Mouse (Mus musculus): ENCODE results near the gene Nsun2. TPM values are rescaled to one million over a fixed set of nuclear protein-coding genes. Genes with fewer than 3 reads are reported as not detected.
A peak's percentile ranks its signal among the peaks of the same experiment; 100 is the strongest.

The Nsun2 gene
- 106 and 109 TPM in 2 replicates for polyA plus RNA-seq (2011; ENCODE audit: insufficient read length, low read depth, missing spikeins)

DNA sequence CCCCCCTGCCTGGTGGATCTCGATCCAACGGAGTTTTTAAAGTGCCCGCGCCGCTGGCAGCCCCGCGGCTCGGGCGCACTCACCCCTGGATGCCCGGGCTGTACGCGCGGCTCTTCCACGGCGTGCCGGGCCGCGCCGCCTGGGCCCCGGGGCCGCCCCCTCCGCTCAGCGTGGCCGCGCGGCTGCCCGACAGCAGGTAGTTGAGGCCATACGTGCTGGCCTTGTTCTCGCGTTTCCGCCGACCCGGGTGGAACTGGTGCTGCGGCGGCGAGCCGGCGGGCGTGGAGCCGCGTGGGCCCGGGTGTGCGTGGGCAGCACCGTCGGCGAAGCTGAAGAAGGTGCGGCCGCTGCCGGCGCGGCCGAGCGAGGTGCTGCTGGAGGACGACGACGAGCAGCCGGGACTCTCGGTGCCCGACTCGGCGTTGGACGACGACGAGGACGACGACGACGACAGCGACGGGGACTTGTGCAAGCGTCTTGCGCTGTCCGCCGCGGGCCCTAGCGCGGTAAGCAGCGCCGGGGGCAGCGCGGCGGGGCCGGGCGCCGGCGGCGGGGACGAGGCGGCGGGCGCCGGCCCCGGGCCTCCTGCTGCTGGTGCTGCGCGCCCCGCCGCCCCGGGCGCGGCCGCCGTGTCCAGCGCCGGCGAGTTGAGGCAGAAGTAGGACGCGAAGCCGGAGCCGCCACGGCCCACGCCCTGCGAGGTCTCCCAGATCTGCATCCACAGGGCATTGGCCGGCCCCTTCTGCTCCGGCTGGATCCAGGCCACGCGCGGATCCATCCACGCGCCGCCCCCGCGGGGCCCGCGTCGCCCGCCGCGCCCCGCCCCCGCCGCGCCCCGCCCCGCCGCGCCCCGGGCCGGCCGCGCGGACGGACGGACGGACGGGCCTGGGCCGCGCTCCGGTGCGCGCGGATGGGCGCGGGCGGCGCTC is at the start of gene Nsun2:
Nsun2 (plus strand) TSS at position 342 of the 929 bp plus-strand sequence.
- Histone ChIP-seq H3K27ac (ENCODE audit: insufficient read depth, low read length) (peak within 1 kb of the TSS; percentile 81), H3K4me1 (ENCODE audit: control insufficient read depth, insufficient read depth, low read length) (peaks cover 10% of the 10 kb centered on the region), H3K4me3 (ENCODE audit: insufficient read depth, low read length) (peak within 1 kb of the TSS; percentile 98)
- peak; percentile 72 for TF ChIP-seq POLR2A (IDR thresholded peaks at IDR 0.05; ENCODE audit: low read depth, low read length)
- no peak for TF ChIP-seq CTCF (IDR thresholded peaks at IDR 0.05; ENCODE audit: borderline replicate concordance, insufficient read depth, low read length)

DNA sequence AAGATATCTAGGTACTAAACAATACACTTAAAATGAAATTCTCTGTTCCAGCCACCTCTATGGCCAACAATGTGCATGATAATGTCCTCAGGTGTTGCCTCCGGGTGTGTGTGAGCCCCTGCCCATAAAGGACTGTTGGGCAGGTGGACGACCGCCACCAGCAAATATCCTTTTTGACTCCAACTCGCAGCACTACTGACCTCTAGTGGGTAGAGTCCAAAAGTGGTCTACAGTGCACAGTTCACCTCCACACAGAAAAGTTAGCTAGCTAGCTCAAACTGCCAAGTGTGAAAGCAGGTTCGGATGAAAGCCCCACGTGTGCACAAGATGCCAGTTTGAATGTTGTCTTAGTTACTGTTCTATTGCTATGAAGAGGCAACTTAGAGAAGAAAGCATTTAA is 48.2 kb upstream of the Nsun2 start:
- Histone ChIP-seq H3K4me1 (ENCODE audit: control insufficient read depth, insufficient read depth, low read length) (peaks cover 26% of the 10 kb centered on the region), H3K4me3 (ENCODE audit: insufficient read depth, low read length) (no peak overlapping the region), H3K27ac (ENCODE audit: insufficient read depth, low read length) (no peak overlapping the region)
- TF ChIP-seq CTCF (IDR thresholded peaks at IDR 0.05; ENCODE audit: borderline replicate concordance, insufficient read depth, low read length) (peak; percentile 33; the same call in 1 of the 2 replicates), POLR2A (IDR thresholded peaks at IDR 0.05; ENCODE audit: low read depth, low read length) (no peak)

DNA sequence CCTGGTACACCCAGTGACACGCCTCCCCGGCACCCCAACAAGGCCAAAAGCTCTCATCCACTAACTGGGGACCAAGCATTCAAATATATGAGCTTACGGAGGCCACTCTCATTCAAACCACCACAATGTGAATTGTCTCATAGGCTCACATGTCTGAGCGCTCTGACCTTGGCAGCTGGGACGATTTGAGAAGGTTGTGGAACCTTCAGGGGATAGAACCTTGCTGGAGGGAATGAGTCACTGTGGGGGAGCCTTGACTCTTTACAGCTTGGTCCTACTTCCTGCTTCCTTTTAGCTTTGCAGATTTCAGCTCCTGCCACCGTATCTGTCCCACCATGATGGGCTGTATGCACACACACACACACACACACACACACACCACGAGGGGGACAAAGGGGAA is 47.7 kb upstream of the Nsun2 start:
- Histone ChIP-seq H3K27ac (ENCODE audit: insufficient read depth, low read length) (no peak overlapping the region), H3K4me3 (ENCODE audit: insufficient read depth, low read length) (no peak overlapping the region), H3K4me1 (ENCODE audit: control insufficient read depth, insufficient read depth, low read length) (peaks cover 26% of the 10 kb centered on the region)
- TF ChIP-seq POLR2A (IDR thresholded peaks at IDR 0.05; ENCODE audit: low read depth, low read length) (no peak), CTCF (IDR thresholded peaks at IDR 0.05; ENCODE audit: borderline replicate concordance, insufficient read depth, low read length) (no peak)

DNA sequence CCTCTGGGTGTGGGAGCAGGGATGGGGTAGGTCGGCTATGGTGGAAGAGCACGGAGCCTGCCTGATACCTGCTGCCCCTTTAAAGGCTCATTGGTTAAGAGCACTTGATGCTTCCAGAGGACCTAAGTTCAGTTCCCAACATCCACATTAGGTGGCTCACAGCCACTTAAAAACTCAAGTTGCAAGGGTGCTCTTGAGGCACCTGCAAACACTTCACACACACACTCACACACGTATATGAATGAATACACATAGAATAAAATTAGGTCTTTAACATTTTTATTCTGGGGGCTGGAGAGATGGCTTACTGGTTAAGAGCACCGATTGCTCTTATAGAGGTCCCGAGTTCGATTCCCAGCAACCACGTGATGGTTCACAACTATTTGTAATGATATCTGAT is 46.4 kb upstream of the Nsun2 start:
- no peak for TF ChIP-seq POLR2A (IDR thresholded peaks at IDR 0.05; ENCODE audit: low read depth, low read length)
- TF ChIP-seq CTCF (IDR thresholded peaks at IDR 0.05; ENCODE audit: borderline replicate concordance, insufficient read depth, low read length): no peak
- Histone ChIP-seq H3K4me3 (ENCODE audit: insufficient read depth, low read length) (no peak overlapping the region), H3K27ac (ENCODE audit: insufficient read depth, low read length) (no peak overlapping the region), H3K4me1 (ENCODE audit: control insufficient read depth, insufficient read depth, low read length) (peaks cover 21% of the 10 kb centered on the region)

DNA sequence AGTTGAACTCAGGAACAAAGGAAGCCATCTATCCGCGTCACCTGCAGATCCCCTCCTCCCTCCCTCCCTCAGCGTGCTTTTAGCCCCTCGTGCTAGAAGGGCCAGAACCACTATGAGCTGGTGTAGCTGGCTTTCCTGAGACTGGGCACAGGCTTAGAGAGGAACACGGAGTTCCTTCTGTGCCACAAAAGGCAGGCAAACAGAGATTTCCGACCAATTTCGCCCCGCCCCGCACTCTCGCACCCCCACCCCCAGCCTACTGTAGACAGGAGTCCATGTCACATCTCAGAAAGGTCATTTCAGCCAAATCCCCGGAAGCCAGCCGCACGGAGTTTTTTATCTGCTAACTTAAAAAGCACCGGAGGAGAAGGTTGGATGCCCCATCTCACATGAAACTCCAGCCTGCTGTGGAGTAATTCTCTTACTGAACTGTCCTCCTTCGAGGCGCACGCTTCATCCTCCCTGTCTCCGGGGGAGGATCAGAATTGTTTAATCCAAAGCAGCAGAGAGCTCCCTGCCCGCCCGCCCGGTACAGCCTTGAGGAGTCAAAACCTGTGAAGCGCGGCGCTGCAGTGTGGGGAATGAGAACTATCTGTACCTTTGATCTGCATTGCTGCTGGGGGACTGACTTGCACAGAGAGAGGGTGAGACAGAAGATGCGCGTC is 45.8 kb upstream of the Nsun2 start:
- H3K4me3 ChIP-seq (ENCODE audit: insufficient read depth, low read length): no peak overlapping the region
- H3K27ac ChIP-seq (ENCODE audit: insufficient read depth, low read length): no peak overlapping the region
- TF ChIP-seq CTCF (IDR thresholded peaks at IDR 0.05; ENCODE audit: borderline replicate concordance, insufficient read depth, low read length) (no peak), POLR2A (IDR thresholded peaks at IDR 0.05; ENCODE audit: low read depth, low read length) (no peak)
- H3K4me1 ChIP-seq (ENCODE audit: control insufficient read depth, insufficient read depth, low read length): peaks cover 19% of the 10 kb centered on the region

DNA sequence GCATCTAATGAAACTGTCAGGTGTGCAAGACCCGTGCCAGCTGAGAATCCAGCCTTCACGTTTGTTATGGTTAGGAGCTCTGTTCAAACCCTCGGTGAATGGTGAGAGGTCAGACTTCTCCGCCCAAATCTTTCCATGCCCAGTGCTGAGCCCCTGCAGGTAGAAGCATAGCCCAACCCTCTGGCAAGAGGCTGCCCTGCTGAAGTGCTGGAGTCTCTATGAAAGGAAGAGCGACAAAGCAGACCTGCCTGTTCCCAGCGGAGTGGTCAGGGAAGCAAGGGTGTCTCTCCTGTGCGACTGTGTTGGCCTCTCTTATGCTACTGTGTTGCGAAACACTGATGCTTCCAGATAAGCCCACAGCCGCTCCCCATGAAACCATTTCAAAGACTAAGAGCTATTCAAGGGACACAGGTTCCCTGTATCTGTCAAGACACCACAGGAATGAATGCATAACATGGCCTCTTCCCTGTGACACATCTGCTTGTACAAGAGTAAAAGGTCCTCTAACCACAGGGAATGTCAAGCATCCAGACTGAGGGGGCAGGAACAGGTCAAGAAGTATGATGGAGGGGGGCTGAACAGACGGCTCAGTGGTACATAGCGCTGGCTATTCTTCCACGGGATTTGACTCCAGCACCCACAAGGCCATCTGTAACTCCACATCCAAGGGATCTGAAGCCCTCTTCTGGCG is 44.8 kb upstream of the Nsun2 start:
- no peak for TF ChIP-seq CTCF (IDR thresholded peaks at IDR 0.05; ENCODE audit: borderline replicate concordance, insufficient read depth, low read length)
- TF ChIP-seq POLR2A (IDR thresholded peaks at IDR 0.05; ENCODE audit: low read depth, low read length): no peak
- no peak overlapping the region for H3K27ac ChIP-seq (ENCODE audit: insufficient read depth, low read length)
- no peak overlapping the region for H3K4me3 ChIP-seq (ENCODE audit: insufficient read depth, low read length)
- peaks cover 18% of the 10 kb centered on the region for H3K4me1 ChIP-seq (ENCODE audit: control insufficient read depth, insufficient read depth, low read length)

DNA sequence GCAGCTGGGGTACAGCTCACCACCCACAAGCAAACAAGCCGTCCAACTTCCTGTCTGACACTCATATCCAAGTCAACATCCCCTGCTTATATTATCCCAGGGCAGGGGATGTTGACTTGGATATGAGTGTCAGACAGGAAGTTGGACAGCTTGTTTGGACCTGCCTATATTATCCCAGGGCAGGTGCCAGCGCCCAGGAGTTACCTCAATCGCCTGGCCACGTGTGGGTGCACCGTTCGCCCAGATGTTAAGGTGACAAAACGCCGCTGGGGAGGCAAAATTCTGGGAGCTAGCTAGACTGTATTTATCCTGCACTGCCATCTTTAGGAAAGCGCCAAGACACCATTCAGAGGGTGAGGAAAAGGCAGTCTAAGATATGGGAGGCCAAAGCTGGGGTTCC is 43.8 kb upstream of the Nsun2 start:
- Histone ChIP-seq H3K4me1 (ENCODE audit: control insufficient read depth, insufficient read depth, low read length) (peaks cover 18% of the 10 kb centered on the region), H3K4me3 (ENCODE audit: insufficient read depth, low read length) (no peak overlapping the region), H3K27ac (ENCODE audit: insufficient read depth, low read length) (no peak overlapping the region)
- no peak for TF ChIP-seq CTCF (IDR thresholded peaks at IDR 0.05; ENCODE audit: borderline replicate concordance, insufficient read depth, low read length)
- TF ChIP-seq POLR2A (IDR thresholded peaks at IDR 0.05; ENCODE audit: low read depth, low read length): no peak

DNA sequence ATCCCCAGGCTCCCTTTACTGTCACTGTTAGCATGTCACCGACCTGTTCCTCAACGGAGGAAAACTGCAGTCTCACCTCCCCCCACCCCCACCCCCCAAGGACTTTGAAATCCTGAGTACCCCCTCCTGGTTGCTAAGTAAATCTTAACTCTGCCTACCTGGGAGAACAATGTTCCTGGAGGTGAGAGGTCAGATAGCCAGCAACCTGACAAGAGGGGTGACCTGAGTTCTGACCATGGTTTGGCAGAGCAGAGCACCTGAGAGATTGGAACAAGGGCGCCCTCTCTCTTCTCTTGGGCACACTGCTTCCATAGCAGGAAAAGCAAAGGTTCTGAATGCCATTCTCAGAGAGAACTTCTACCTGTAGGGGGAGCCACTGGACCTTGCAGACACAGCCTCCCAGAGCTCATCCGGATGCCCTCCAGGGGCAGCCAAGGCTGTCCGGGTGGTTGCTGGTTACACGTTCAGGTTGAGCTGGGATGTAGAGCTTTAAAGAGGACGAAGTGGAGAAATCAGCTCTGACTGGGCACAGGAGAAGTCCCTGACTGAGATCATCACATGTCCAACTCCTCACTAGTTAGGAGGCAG is 40.6 kb upstream of the Nsun2 start:
- TF ChIP-seq POLR2A (IDR thresholded peaks at IDR 0.05; ENCODE audit: low read depth, low read length) (no peak), CTCF (IDR thresholded peaks at IDR 0.05; ENCODE audit: borderline replicate concordance, insufficient read depth, low read length) (0 out of 2 replicates have a peak, but pooled peaks have one; percentile 20)
- Histone ChIP-seq H3K27ac (ENCODE audit: insufficient read depth, low read length) (no peak overlapping the region), H3K4me1 (ENCODE audit: control insufficient read depth, insufficient read depth, low read length) (peaks cover 15% of the 10 kb centered on the region), H3K4me3 (ENCODE audit: insufficient read depth, low read length) (no peak overlapping the region)

DNA sequence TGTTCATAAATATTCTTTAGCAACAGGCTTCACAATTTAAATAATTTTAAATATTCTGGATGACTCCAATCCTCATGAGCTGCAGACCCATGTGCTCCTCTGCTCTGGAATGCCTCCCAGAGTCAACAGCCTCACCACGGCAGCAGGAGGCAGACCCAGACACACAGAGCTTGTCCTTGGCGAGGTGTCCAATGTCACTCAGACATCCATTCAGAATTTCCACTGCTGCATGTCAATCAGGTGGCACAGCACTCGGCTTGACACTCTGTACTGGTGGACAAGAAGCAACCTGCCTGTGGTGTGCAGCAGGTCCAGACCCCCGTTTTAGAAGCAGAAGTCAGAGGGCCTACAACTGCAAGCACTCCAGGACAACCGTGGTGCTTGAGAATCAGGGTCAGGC is 35.3 kb upstream of the Nsun2 start:
- Histone ChIP-seq H3K27ac (ENCODE audit: insufficient read depth, low read length) (no peak overlapping the region), H3K4me3 (ENCODE audit: insufficient read depth, low read length) (no peak overlapping the region)
- TF ChIP-seq POLR2A (IDR thresholded peaks at IDR 0.05; ENCODE audit: low read depth, low read length) (no peak), CTCF (IDR thresholded peaks at IDR 0.05; ENCODE audit: borderline replicate concordance, insufficient read depth, low read length) (no peak)

More for the DNA sequence above, 35.3 kb upstream of the Nsun2 start:
- no peaks in the 10 kb centered on the region for H3K4me1 ChIP-seq (ENCODE audit: control insufficient read depth, insufficient read depth, low read length)

All from embryonic fibroblast, embryonic 13.5 days (primary cell).